Mouse (Mus musculus) G1E (cell line): Measurements from ENCODE around the gene Dcaf17.

Experiments used
- CTCF ChIP-seq: IDR thresholded peaks from 2 replicates; pipeline ENCODE4 v1.5.1; 2012; ENCODE audit warnings: low read depth, low read length, inconsistent platforms, mixed read lengths
- POLR2AphosphoS5 ChIP-seq: IDR thresholded peaks from 2 replicates; pipeline ENCODE4 v1.6.1; 2012; ENCODE audit warnings: low read depth, low read length, inconsistent platforms; ENCODE audit not compliant: insufficient replicate concordance

DNA sequence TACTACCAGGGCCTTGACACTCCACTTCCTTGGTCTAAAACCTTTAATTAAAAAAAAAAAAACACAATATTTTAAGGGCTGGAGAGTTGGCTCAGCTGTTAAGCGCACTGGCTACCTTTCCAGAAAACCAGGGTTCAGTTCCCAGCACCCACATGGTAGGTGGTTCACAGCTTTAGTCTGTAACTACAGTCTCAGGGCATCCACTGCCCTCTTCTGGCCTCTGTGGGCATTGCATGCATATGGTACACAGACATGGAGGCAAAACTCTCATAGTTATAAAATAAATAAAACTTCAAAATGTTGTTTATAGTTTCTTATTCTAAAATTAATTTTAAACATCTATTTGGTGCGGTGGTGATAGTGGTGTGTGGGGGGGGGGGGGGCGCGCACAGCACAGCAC is 61.0 kb downstream of the Dcaf17 start:
- TF ChIP-seq CTCF (no peak), POLR2AphosphoS5 (no peak)
